Mouse (Mus musculus) lung, postnatal 0 days (tissue): ENCODE results near the gene Rps27rt.

ENCODE experiments used
- CTCF ChIP-seq: IDR thresholded peaks from 2 replicates; pipeline ENCODE4 v1.5.1; 2016; ENCODE audit warnings: antibody characterized with exemption, mild to moderate bottlenecking
- EP300 ChIP-seq: IDR thresholded peaks from 2 replicates; pipeline ENCODE4 v1.6.1; 2016; ENCODE audit warnings: antibody characterized with exemption, mild to moderate bottlenecking, control low read depth

DNA sequence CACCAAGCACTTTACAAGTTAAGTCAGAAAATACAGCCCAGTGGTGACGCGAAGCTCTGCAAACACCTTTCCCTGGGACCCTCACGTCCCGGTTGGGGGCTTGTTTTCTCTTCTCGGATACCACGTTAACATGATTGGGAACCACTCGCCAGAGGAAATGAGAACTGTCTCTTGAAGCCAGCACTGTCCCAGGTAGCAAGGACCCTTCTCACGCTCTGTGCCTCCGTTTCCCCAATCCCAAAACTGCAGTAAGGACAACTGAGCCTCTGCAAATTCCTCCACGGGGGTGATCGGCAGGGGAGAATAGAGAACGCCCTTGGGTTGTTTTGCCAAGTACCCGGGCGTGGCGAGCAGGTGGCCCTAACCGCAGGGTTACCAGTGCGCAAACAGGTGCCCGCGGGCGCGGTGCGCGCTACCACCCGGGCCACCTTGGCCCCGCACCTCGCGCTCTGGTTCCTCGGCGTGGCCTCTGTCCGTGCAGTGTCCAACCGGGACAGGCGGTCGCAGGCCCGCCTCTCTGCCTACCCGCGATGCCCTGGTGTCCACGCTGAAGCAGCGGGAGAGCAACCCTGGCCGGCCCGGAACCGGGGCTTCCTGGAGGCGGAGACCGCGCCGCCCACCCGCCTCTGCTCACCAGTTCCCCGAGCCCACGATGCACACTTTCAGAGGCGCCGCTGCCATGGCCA is 49.4 kb downstream of the Rps27rt start:
- no peak for TF ChIP-seq CTCF
- TF ChIP-seq EP300, result no peak
